Mouse (Mus musculus): Measurements from ENCODE around the gene Klra2. TPM values are rescaled to one million over a fixed set of nuclear protein-coding genes. Genes with fewer than 3 reads are reported as not detected.

The Klra2 gene
- polyA plus RNA-seq, 1 experiment from 2014 or later, result not detected

GRCm38 (mm10) chr6:131262778-131263177, 15.6 kb upstream of the Klra2 start:
- no peak for ATAC-seq (ENCODE audit: low FRiP score)
- Histone ChIP-seq H3K4me3 (replicated peaks) (no peak overlapping the region), H3K4me1 (no peaks in the 10 kb centered on the region), H3K9me3 (peaks cover 9% of the 10 kb centered on the region; the same call in 1 of the 2 replicates), H3K27ac (no peak overlapping the region), H3K4me2 (no peak overlapping the region), H3K9ac (no peak overlapping the region), H3K36me3 (replicated peaks) (no peaks in the 10 kb centered on the region), H3K27me3 (no peaks in the 10 kb centered on the region)
- 62% methylated on average over 3 of the region's 3 CpGs for WGBS

DNA sequence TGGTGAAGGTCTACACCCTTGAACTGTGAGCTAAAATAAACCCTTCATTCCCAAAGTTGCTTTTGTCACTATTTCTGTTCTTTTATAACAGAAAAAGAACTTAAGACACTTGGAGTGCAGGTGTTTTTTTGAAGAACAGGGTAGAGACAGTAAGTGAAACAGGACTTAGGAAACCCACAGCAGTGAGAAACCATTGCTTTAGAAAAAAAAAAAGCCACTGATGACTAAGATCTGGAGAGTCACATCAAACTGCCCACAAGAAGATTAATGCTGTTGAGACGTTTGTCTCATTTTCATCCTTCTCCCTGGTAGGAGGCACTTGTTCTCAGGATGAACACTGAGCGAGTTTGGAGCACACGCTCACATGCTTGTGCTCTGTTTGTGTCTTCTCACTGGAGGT, 14.8 kb upstream of the Klra2 start:
- H3K27ac ChIP-seq, result no peak overlapping the region
- peaks cover 9% of the 10 kb centered on the region; the same call in 1 of the 2 replicates for H3K9me3 ChIP-seq
- no peaks in the 10 kb centered on the region for H3K4me1 ChIP-seq
- no peak overlapping the region for H3K9ac ChIP-seq
- no peaks in the 10 kb centered on the region for H3K36me3 ChIP-seq (replicated peaks)
- H3K27me3 ChIP-seq, result no peaks in the 10 kb centered on the region
- ATAC-seq (ENCODE audit: low FRiP score), result no peak
- H3K4me3 ChIP-seq (replicated peaks), result no peak overlapping the region
- H3K4me2 ChIP-seq, result no peak overlapping the region
- WGBS, result 84% methylated on average over 3 of the region's 3 CpGs

- 81% methylated on average over 2 of the region's 2 CpGs for WGBS
- no peaks in the 10 kb centered on the region for H3K9me3 ChIP-seq
- H3K27me3 ChIP-seq, result no peaks in the 10 kb centered on the region
- no peak for ATAC-seq (ENCODE audit: low FRiP score)
- H3K4me2 ChIP-seq, result no peak overlapping the region
- H3K9ac ChIP-seq, result no peak overlapping the region
- H3K4me1 ChIP-seq, result no peaks in the 10 kb centered on the region
- no peak overlapping the region for H3K27ac ChIP-seq
- no peaks in the 10 kb centered on the region for H3K36me3 ChIP-seq (replicated peaks)
- H3K4me3 ChIP-seq (replicated peaks), result no peak overlapping the region
Observed at GRCm38 (mm10) chr6:131245081-131245480, 2.1 kb downstream of the Klra2 start.

Other genes starting within 250 kb of the Klra2 start
- 61.5 and 64.5 TPM in 2 replicates for gene Magohb, start 45.9 kb upstream of the Klra2 start, polyA plus RNA-seq (2016; fragmentation: Nextera tagmentation; extraction: Ambion mirVana)
- gene Styk1, start 106.2 kb upstream of the Klra2 start, polyA plus RNA-seq (2016; fragmentation: Nextera tagmentation; extraction: Ambion mirVana), result 0.83 and 1.1 TPM in 2 replicates
- gene Ybx3, start 141.1 kb upstream of the Klra2 start, polyA plus RNA-seq (2016; fragmentation: Nextera tagmentation; extraction: Ambion mirVana), result 29.9 and 33.8 TPM in 2 replicates
- not detected in 2 replicates for gene 5430401F13Rik, start 239.0 kb upstream of the Klra2 start, polyA plus RNA-seq (2016; fragmentation: Nextera tagmentation; extraction: Ambion mirVana)
- not detected in 2 replicates for gene Gm6619, start 239.0 kb upstream of the Klra2 start, polyA plus RNA-seq (2016; fragmentation: Nextera tagmentation; extraction: Ambion mirVana)